Mouse (Mus musculus) cerebellum, adult 2 months (tissue): ENCODE measurements around the gene Cdk15. TPM values are rescaled to one million over a fixed set of nuclear protein-coding genes. Genes with fewer than 3 reads are reported as not detected.

Experiments used
- DNase-seq, 2 experiments: peaks; one replicate each; pipeline ENCODE4 v3.0.0; 2021
- H3K27ac ChIP-seq: fragments of 200-500 bp; 2 replicates; pipeline ENCODE4 v1.5.1; 2012; ENCODE audit warnings: low read length, control low read depth, inconsistent platforms; ENCODE audit not compliant: insufficient read depth
- H3K27me3 ChIP-seq: fragments of 200-500 bp; 2 replicates; pipeline ENCODE4 v1.6.1; 2012; ENCODE audit warnings: inconsistent platforms, mild to moderate bottlenecking, low read length, moderate library complexity; ENCODE audit not compliant: control insufficient read depth, insufficient read depth
- H3K4me1 ChIP-seq: fragments of 200-500 bp; 2 replicates; pipeline ENCODE4 v1.6.1; 2011; ENCODE audit warnings: low read length; ENCODE audit not compliant: control insufficient read depth, insufficient read depth
- H3K4me3 ChIP-seq: fragments of 200-500 bp; replicated peaks from 2 replicates; pipeline ENCODE3; 2011; ENCODE audit warnings: mild to moderate bottlenecking, low read depth, low read length, control low read depth; ENCODE audit not compliant: insufficient read depth
- CTCF ChIP-seq: fragments of 200-500 bp; IDR thresholded peaks from 2 replicates; pipeline ENCODE4 v1.5.1; 2011; ENCODE audit warnings: low read depth, mild to moderate bottlenecking, control low read depth, low read length, moderate library complexity, borderline replicate concordance; ENCODE audit not compliant: insufficient read depth
- POLR2A ChIP-seq: fragments of 200-500 bp; IDR thresholded peaks from 2 replicates; pipeline ENCODE4 v1.6.1; 2011; ENCODE audit warnings: low read length, control low read depth, borderline replicate concordance; ENCODE audit not compliant: insufficient read depth
- WGBS: fragments of 180-500 bp; shearing (Covaris S2); methylation state at CpG from one replicate; pipeline ENCODE4 v1.1.7; 2018; 5-methylcytosine and 5-hydroxymethylcytosine counted together
- polyA plus RNA-seq: library from polyadenylated mRNA; depleted of rRNA; stranded (reverse); fragments of >200 nt; gene quantifications from 2 replicates; pipeline ENCODE4 v1.2.3, GENCODE M21; 2012

Gene Cdk15
- polyA plus RNA-seq, 1 experiment, result 0.49 TPM

DNA sequence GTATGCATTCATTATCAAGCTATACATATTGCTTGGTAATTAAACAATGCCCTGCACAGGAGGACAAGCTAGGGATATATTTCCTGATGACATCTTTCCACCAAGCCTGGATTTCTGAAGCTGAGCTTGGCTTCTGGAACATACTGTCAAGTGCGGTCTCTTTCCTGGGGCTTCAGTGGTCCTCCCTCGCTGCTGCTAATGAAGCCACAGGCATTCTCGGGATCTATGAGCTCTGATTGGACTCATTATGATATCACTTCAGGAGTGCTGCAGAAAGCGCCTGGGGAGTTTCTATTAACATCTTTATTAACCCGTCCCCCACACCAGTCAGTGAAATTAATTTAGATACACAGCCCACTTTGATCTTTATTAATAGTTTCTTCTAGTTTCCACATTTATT lies 62.2 kb downstream of the Cdk15 start:
- H3K4me1 ChIP-seq, result peaks cover 18% of the 10 kb centered on the region; the same call in 1 of the 2 replicates
- H3K27me3 ChIP-seq, result no peaks in the 10 kb centered on the region
- 77% methylated on average over 5 of the region's 5 CpGs for WGBS
- no peak for TF ChIP-seq POLR2A
- no peak for TF ChIP-seq CTCF
- H3K4me3 ChIP-seq, result no peak overlapping the region
- H3K27ac ChIP-seq, result no peak overlapping the region
- no peak for DNase-seq

DNA sequence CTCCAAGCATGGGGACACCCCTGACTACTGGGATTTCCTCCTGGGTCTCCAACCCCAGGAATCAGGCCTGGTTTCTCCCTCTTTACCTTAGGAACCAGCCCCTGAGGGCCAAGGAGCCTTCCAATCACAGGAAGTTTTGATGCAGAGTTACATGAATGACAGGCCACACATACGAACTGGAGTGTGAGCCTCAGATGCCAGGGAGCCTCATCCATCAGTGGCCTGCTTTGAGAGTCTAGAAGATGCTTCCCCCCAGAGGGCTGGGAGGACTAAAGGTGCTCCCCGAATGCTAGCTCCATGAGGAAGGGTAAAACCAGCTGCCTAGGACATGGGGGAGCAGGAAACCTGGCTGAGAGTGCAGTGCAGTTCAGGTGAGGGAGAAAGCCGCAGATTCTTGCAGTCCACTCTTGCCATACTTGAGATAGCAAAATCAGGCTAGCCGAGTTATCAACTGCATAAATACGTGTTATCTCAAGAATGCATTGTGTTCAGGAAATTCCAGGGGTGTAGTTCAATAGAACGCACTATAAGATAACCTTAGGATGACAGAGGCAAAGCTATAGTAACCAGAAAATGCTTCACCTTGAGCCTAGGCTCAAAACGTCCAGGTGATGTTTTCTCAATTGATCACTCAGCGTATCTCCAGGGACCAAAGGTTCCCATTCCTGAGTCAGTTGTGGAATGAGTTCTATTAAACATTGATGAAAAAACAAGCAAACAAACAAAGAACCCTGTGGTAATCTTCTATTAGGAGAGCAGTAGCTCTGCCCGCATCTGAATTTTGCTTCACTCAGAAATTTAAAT lies 64.6 kb downstream of the Cdk15 start:
- 93% methylated on average over 9 of the region's 9 CpGs for WGBS
- DNase-seq, result no peak
- no peak overlapping the region for H3K27ac ChIP-seq
- peaks cover 2% of the 10 kb centered on the region; the same call in 1 of the 2 replicates for H3K4me1 ChIP-seq
- no peaks in the 10 kb centered on the region for H3K27me3 ChIP-seq
- no peak for TF ChIP-seq POLR2A
- no peak overlapping the region for H3K4me3 ChIP-seq

GRCm38 (mm10) chr1:59321880-59322836 lies 65.5 kb downstream of the Cdk15 start:
- TF ChIP-seq CTCF (no peak), POLR2A (no peak)
- Histone ChIP-seq H3K27ac (no peak overlapping the region), H3K27me3 (no peaks in the 10 kb centered on the region), H3K4me3 (no peak overlapping the region), H3K4me1 (no peaks in the 10 kb centered on the region)
- 81% methylated on average over 9 of the region's 9 CpGs for WGBS
- no peak for DNase-seq

GRCm38 (mm10) chr1:59326854-59327395 lies 70.2 kb downstream of the Cdk15 start:
- no peak for DNase-seq
- no peak overlapping the region for H3K4me3 ChIP-seq
- TF ChIP-seq POLR2A (no peak), CTCF (no peak)
- H3K27me3 ChIP-seq, result no peaks in the 10 kb centered on the region
- H3K4me1 ChIP-seq, result no peaks in the 10 kb centered on the region
- 73% methylated on average over 10 of the region's 10 CpGs for WGBS
- H3K27ac ChIP-seq, result peak overlapping the region; percentile 59; the same call in 1 of the 2 replicates

- whole genome bisulfite sequencing, result 46% methylated on average over 13 of the region's 13 CpGs
- H3K27ac ChIP-seq, result no peak overlapping the region
- TF ChIP-seq POLR2A, result no peak
- no peak for TF ChIP-seq CTCF
These were observed 76.2 kb downstream of the Cdk15 start for GRCm38 (mm10) chr1:59332737-59333385.

GRCm38 (mm10) chr1:59333386-59333759 lies 76.7 kb downstream of the Cdk15 start:
- peaks cover 10% of the 10 kb centered on the region; the same call in 1 of the 2 replicates for H3K4me1 ChIP-seq
- no peaks in the 10 kb centered on the region for H3K27me3 ChIP-seq
- H3K4me3 ChIP-seq, result no peak overlapping the region
- 69% methylated on average over 5 of the region's 5 CpGs for WGBS
- no peak for DNase-seq
- TF ChIP-seq POLR2A, result no peak
- no peak overlapping the region for H3K27ac ChIP-seq

More at GRCm38 (mm10) chr1:59332737-59333385, 76.2 kb downstream of the Cdk15 start:
- Histone ChIP-seq H3K4me1 (peaks cover 10% of the 10 kb centered on the region; the same call in 1 of the 2 replicates), H3K4me3 (no peak overlapping the region), H3K27me3 (no peaks in the 10 kb centered on the region)
- DNase-seq, result no peak

DNA sequence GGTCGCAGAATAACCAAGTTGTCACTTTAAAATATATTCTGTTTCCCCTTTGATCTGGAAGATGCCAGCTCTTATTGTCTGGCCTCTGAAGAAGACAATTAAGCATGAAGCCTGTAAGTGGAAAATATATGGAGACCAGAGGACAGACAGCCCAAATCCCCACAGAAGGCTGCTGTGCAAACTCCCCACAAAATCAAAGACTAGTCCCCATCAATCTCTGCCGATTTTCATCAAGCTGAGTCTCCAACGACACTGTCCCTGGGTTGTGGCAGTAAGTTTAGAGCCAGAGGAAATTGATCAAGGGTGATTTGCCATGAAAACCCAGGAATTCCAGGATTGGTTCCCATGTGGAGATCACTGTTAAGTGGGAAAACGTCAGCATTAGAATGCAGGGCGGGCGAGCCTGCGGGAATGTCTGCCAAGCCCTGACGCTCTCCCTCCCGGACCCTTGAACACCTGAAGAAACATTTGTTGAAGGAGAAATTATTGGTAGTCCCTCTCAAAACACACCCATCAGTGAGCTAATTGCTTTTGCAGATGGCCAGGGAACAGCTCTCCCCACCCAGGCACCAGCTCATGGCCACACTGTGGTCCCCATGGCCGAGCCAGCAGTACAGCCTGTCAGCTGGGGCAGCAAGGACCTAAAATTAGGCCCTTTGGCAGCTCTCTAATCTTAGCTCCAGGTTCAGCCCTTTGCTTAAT lies 77.3 kb downstream of the Cdk15 start:
- Histone ChIP-seq H3K4me1 (peaks cover 10% of the 10 kb centered on the region; the same call in 1 of the 2 replicates), H3K27ac (no peak overlapping the region), H3K27me3 (no peaks in the 10 kb centered on the region), H3K4me3 (no peak overlapping the region)
- TF ChIP-seq POLR2A (no peak), CTCF (no peak)
- peak; percentile 43 to 65 for DNase-seq
- 65% methylated on average over 10 of the region's 10 CpGs for WGBS
